Comparison of ENCODE assay signal across 7 mouse cellular contexts in genomic region chr2:30711476-30711852, GRCm38 (mm10).
A peak's percentile ranks its signal among the peaks of the same experiment; 100 is the strongest.
DNase-seq lines count a peak whose midpoint lies in the region; ATAC-seq and TF ChIP-seq lines count a peak whose summit lies in the region.

No protein-coding gene starts in this region.

- TF ChIP-seq CTCF in bone marrow macrophage, adult 2 months (IDR thresholded peaks at IDR 0.05; ENCODE audit: low read depth, low read length), result no peak
- TF ChIP-seq CTCF in heart, postnatal 0 days (IDR thresholded peaks at IDR 0.05; ENCODE audit: low read depth), result no peak
- no peak for TF ChIP-seq CTCF in liver, postnatal 0 days (IDR thresholded peaks at IDR 0.05; ENCODE audit: low read depth)

- H3K27ac ChIP-seq in bone marrow macrophage, adult 2 months (ENCODE audit: insufficient read depth, low read depth, low read length), result no peak overlapping the region
- peak overlapping the region; percentile 90 for H3K27ac ChIP-seq in heart, postnatal 0 days (ENCODE audit: low read depth)
- peak overlapping the region; percentile 41 for H3K27ac ChIP-seq in liver, postnatal 0 days (ENCODE audit: low read depth)

- H3K27me3 ChIP-seq in heart, postnatal 0 days (ENCODE audit: control insufficient read depth, insufficient read depth, low read length), result no peaks in the 10 kb centered on the region
- peaks cover 34% of the 10 kb centered on the region for H3K27me3 ChIP-seq in liver, postnatal 0 days (ENCODE audit: insufficient read depth, low read length)

- intact Hi-C loops in left cerebral cortex, postnatal 14 days (cut with DNase I), result no loop called here

- H3K36me3 ChIP-seq in heart, postnatal 0 days (replicated peaks; ENCODE audit: control insufficient read depth, insufficient read depth, low read length), result no peaks in the 10 kb centered on the region
- H3K36me3 ChIP-seq in liver, postnatal 0 days (replicated peaks; ENCODE audit: insufficient read depth, low read length), result no peaks in the 10 kb centered on the region

- WGBS in heart, postnatal 0 days, result 7% methylated on average over 14 of the region's 15 CpGs
- 9% methylated on average over 12 of the region's 15 CpGs for WGBS in liver, postnatal 0 days (ENCODE audit: insufficient replicate concordance)

- no peak for TF ChIP-seq EP300 in heart, postnatal 0 days (IDR thresholded peaks at IDR 0.05; ENCODE audit: low read depth)
- no peak for TF ChIP-seq EP300 in liver, postnatal 0 days (IDR thresholded peaks at IDR 0.05; ENCODE audit: low read depth)

- H3K9ac ChIP-seq in heart, postnatal 0 days (replicated peaks; ENCODE audit: low read depth, low read length), result peak overlapping the region; percentile 64
- H3K9ac ChIP-seq in liver, postnatal 0 days (replicated peaks), result peak overlapping the region; percentile 61

- H3K4me1 ChIP-seq in bone marrow macrophage, adult 2 months (ENCODE audit: control insufficient read depth, insufficient read depth, low read length), result peaks cover 32% of the 10 kb centered on the region
- peaks cover 37% of the 10 kb centered on the region for H3K4me1 ChIP-seq in heart, postnatal 0 days (ENCODE audit: control insufficient read depth, insufficient read depth)
- peaks cover 23% of the 10 kb centered on the region for H3K4me1 ChIP-seq in liver, postnatal 0 days (ENCODE audit: insufficient read depth)

- no peak for ATAC-seq in heart, postnatal 0 days (ENCODE audit: insufficient read depth, low read depth)
- ATAC-seq in liver, postnatal 0 days, result peak; percentile 20
- no peak for ATAC-seq in megakaryocyte progenitor cell, adult 5-6 weeks (replicated peaks; ENCODE audit: poor library complexity)

- peak; percentile 37 to 71 for DNase-seq in left cerebral cortex, adult 8-10 months (ENCODE audit: low spot score in 2 of 2)
- DNase-seq in left cerebral cortex, postnatal 14 days (ENCODE audit: low spot score in 2 of 2), result no peak
- no peak for DNase-seq in heart, postnatal 0 days (ENCODE audit: low spot score)
- DNase-seq in liver, postnatal 0 days, result no peak
- DNase-seq in layer of hippocampus, adult 9-10 months (ENCODE audit: low spot score), result no peak

- TF ChIP-seq POLR2A in bone marrow macrophage, adult 2 months (IDR thresholded peaks at IDR 0.05; ENCODE audit: borderline replicate concordance, low read depth, low read length), result no peak

- H3K9me3 ChIP-seq in heart, postnatal 0 days (replicated peaks; ENCODE audit: control insufficient read depth, low read length), result no peaks in the 10 kb centered on the region
- no peaks in the 10 kb centered on the region for H3K9me3 ChIP-seq in liver, postnatal 0 days (ENCODE audit: low read length)

- peak overlapping the region; percentile 62 for H3K4me3 ChIP-seq in bone marrow macrophage, adult 2 months (ENCODE audit: insufficient read depth, low read length)
- H3K4me3 ChIP-seq in heart, postnatal 0 days (ENCODE audit: low read depth, low read length), result peak overlapping the region; percentile 54
- peak overlapping the region; percentile 50 for H3K4me3 ChIP-seq in liver, postnatal 0 days (ENCODE audit: low read depth, low read length)

- H3K4me2 ChIP-seq in heart, postnatal 0 days (ENCODE audit: low read depth, low read length), result peak overlapping the region; percentile 90
- peak overlapping the region; percentile 76 for H3K4me2 ChIP-seq in liver, postnatal 0 days (ENCODE audit: low read depth, low read length)

Comparison
In these comparisons a context has a peak if more than half of its experiments do, and no peak if none do; other contexts are left out.
1. DNase-seq: peak in left cerebral cortex, adult 8-10 months (2 of 2); none in left cerebral cortex, postnatal 14 days (0 of 2), heart, postnatal 0 days (single experiment), liver, postnatal 0 days (single experiment) and layer of hippocampus, adult 9-10 months (single experiment).
2. Peak in every context shown above with its lines, with median percentiles within 50 percentile points of each other: H3K4me3 ChIP-seq.